Mouse (Mus musculus) brain, embryonic 14.5 days (tissue): Measurements from ENCODE around the gene Aspg.

Experiments used
- CTCF ChIP-seq: fragments of 200-500 bp; IDR thresholded peaks from 2 replicates; pipeline ENCODE4 v1.5.1; 2012; ENCODE audit warnings: inconsistent platforms, mild to moderate bottlenecking, moderate library complexity, borderline replicate concordance; ENCODE audit not compliant: insufficient read depth, insufficient read length; ENCODE audit errors: extremely low read depth
- POLR2A ChIP-seq: fragments of 200-500 bp; IDR thresholded peaks from 2 replicates; pipeline ENCODE4 v1.6.1; 2012; ENCODE audit warnings: mild to moderate bottlenecking, inconsistent platforms, borderline replicate concordance; ENCODE audit not compliant: poor library complexity, insufficient read depth, insufficient read length, severe bottlenecking; ENCODE audit errors: extremely low read depth

- TF ChIP-seq CTCF (no peak), POLR2A (no peak)
These were observed 58.4 kb downstream of the Aspg start for GRCm38 (mm10) chr12:112164840-112165219.
